Mouse (Mus musculus) adrenal gland, postnatal 36 days (tissue): ENCODE measurements around the gene Pla2g2c. TPM values are rescaled to one million over a fixed set of nuclear protein-coding genes. Genes with fewer than 3 reads are reported as not detected.

Experiments used
- DNase-seq, 2 experiments: peaks; one replicate each; pipeline ENCODE4 v3.0.0; 2021; ENCODE audit warnings: mixed read lengths in 1 of 2
- total RNA-seq, 2 experiments: library from RNA; stranded (reverse); gene quantifications; 2 replicates each; pipeline ENCODE4 v1.2.3; 2021

Gene Pla2g2c
- total RNA-seq, 2 experiments from 2014 or later: 0.20 to 0.43 TPM

DNA sequence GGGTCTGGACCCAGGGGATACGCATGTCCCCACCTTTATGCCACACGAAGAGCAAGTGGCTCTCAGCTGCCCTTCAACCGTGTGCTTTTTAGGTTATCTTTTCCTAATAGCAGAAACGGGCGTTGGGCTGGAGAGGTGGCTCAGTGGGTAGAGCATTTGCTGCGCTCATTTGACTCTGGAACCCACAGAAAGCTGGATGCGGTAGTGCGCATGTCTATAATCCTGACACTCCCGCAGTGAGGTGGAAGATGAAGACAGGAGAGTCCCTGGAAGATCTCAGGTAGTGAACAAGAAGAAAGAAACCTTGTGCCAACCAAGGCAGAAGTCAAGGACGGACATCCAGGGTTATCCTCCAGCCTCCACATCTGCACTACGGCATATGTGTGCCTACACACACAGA, 15.3 kb upstream of the Pla2g2c start:
- DNase-seq: no peak

DNA sequence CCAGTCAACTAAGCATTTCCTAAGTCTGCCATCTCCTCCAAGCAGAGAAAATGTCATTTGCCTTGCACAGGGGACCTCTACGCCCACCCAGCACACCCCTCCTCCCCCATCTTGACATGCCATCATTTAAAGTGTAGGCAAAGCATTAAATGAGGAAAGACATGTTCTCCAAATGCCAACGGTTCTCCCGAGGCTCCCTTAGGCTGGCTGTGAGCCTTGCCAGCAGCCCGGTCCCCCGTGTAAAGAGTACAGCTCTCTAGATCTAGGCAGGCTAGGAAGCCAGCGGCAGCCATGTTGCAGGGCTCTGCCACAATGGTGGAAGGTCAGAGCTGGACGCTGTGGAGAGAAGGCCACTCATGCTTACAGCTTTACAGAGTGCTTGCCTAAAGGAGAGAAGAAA, 14.6 kb upstream of the Pla2g2c start:
- no peak for DNase-seq

DNA sequence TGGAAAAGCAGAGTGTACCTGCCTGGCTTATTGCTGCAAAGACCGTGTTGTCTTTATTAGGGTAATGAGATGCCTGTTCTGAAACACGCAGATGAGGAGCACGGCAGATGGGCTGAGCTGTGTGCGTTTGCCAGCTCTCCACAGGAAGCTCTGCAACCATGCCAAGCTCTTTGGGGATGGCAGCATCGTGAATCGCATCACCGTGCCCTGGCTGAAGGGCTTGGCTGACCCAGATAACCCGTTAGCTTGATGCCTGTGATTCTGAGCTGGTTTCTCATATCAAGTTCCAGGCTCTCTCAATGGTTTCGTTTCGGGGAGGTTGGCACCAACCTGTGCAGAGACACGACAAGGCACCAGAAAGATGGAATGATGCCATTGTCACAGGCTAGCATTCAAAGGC, 14.0 kb upstream of the Pla2g2c start:
- no peak for DNase-seq

DNA sequence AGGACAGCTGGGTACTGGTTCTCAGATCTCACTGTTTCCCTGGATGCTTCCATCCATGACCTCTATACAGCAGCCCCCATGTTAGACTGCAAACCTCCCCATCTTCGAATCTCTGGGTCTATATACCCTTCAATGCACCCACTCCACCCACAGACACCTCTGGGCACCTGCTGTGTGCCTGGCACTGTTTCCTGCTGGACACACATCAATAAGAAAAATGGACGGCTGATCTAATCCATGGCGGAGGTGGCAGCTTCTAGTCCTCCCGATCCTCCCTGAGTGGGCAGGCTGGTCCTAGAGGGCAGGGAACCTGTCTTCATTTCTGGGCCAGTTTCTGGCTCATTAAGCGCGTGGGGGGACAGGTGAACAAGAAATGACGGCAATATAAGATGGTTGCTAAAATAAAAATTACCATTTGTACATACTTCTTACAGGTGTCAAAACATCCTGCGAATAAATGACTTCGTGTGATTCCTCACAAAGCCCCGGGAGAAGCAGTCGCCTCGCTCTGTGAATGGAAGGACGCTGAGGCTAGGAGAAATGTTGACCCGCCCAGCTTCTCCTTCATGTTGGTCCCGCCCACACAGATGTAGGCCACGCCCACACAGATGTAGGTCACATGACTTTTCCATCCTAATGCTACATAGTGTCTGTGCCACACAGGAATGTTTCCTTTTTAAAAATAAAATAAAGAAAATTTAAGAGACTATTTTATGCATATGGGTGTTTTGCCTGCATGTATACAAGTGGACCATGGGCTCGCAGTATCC, 13.4 kb upstream of the Pla2g2c start:
- no peak for DNase-seq

DNA sequence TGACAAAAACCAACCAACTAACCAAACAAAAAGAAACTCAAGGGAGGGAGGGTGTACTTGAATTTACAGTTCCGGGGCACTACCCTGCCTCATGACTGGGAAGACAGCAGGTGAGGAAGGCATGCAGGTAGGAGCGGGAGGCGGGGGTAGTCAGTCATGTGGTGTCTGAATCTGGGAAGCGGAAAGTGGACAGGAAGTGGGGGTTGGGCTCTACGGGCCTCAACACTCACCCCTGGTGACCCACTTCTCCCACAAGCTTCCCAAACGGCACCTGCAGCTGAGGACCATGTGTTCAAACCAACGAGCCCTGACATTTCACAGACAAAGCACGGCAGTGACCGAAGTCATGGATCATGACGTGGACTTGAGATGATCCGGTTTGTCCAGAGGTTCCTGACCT, 12.5 kb upstream of the Pla2g2c start:
- DNase-seq: no peak

DNA sequence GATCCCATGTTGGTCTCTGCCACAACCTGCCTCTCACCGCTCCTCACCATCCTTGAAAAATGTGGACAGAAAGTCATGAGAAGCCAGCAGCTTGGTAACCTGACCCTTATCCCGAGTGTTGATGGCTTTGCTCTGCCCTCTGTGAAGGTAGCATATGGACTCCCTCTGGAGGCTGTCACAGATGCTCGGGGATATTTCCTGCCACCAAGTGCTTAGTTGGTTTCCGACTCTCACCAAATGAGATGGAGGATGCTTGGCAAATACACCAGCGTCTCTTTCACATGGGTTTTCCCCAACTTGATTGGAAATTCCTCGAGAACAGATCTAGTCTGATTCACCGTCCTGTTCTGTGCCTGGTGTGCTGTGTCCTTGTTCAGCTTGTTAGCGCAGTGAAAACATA, 12.0 kb upstream of the Pla2g2c start:
- no peak for DNase-seq

DNA sequence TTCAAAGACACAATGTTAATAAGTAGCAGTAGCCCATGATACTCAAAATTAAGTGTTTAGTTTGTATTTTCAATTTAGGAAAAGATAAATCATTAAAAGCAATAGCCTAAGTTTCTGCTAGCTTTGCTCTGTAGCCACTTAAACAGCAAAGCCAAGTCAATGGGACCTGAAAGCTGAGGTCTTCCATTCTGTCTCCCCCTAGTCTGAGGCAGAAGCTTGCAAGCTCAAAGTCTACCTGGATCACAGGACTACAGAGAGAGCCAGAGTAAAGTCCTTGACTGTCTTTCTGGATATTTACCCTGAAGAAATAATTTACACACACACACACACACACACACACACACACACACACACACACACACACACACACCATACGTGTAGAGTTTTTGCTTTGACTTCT, 10.4 kb upstream of the Pla2g2c start:
- no peak for DNase-seq

DNA sequence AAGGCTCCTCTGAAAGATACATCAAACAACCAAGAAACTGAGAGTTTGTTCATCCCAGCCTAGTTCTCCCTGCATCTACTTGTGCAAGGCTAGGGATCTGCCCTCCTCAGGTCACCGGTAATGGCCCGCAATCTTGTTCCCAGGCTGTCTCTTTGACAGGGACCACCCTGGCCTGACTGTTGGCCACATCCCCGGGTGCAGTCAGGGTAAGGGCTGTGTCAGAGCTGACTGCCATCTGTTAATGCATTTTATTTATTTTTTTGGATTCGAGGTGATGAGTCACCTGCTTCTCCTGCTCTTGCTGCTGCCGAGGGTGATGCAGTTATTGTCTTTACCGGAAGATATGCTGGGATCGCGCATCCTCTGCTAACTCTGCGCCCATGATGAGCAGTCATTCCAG, 7.9 kb upstream of the Pla2g2c start:
- DNase-seq: no peak

DNA sequence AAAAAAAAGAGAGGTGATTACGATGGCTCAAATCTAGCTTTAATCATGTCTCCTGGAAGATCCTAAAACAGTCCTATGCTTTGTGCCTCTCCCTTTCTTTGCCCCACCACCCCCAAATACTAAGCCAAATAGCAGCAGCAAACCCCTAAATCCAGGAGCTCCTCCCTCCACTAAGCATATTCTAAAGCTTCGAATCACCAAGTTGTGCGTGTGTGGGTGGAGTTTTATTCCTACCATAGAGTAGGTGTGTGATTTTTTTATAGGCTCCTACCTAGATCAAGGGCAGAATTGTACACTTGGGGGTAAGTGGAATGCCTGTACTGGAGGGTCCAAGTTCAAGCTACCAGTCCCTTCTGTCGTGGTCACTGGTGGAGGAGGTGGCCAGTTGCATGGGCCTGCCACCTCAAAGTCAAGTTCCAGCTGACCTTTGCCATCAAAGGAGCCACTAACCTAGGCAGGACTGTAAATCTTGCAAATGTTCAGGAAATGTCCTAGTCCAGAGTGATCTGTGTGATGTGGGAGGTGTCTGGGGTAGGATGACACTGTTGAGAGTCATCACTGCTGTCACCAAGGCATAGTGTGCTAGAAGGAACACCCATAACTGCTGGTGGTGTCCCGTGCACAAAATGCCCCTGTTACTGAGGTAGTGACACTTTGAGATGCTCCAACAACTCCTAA, 5.9 kb upstream of the Pla2g2c start:
- DNase-seq: no peak

DNA sequence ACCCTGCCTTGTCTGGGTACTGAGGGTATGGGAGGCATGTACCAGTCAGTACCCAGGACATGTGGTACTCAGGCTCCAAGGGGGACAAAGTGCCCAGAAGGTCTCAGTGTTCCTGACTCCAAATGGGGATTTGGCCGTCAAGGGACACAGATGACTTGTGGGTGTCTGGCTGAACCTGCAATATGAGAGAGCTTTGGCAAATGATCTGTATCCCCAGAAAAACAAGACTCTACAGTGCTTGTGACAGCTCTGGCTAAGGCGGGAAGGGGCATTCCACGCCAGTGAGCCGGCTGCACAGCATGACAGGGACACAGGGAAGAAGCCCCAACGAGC, 5.4 kb upstream of the Pla2g2c start:
- DNase-seq: no peak

DNA sequence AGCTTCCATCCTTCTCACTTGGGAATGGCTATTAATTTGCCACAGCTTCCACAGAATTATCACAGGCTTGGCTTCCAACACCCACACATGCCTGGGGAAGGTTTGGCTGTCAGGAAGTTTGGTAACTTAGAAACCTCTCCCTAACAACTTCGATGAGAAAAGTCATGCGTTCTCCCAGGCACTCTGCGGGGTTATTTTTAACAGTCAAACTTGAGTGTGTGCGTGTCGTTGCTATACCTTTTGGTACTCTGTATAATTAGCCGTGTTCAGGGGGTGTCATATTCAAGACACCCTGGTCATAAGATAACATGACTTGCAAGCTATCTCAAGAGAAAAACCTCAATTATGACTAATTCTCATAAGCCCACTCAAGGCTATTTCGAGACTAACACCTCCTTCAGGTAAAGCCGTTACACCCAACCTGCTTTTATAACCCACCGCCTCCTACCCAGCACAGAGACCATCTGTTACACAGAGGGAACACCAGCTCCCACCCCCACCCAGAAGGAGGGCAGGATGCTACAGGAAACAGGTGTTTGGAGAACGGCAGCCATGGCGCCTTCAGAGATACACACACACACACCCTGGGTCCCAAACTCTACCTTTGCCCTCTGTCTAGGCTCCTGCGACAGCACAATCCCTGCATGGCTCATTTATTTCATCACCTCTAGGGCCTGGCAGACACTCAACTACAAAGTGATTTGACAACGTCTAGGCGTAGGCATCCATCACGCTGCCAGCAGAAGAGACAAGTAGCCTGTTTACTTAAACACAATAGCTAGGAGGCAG, 905 bp upstream of the Pla2g2c start:
- no peak for DNase-seq

DNA sequence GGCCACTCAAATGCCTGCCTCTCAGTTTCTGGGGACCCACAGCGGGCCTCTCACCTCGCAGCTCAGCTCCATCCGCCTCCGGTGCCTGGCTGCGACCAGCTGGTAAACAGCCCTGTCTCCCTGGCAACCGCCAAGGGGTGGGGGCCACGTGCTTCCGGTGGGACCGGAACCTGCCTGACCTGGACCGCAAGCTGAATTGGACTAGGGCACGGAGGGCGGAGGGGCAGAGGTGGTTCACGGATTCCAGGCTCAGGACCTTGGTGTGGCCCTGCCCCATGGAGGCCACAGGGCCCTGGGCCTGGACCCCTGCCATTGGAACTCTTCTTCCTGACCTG, 502 bp downstream of the Pla2g2c start:
- peak; percentile 80 to 86 for DNase-seq

DNA sequence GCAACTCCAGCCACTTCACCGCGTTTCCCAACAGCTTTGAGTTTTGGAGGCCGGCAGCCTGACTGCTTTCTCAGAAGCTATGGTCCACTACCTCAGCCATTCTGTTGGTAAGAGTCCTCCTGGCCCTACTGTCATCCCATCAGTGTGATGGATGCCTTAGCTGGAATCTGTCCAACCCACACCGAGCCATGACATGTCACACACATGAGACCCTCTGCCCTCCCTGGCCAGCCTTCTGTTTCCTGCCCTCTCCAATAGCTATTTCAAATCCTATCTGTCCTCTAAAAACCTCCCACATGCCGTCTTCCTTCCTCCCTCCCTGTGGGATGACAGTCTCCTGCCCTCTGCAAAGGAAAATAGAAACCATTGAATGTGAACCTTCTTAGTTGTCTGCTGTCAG, 1.2 kb downstream of the Pla2g2c start:
- peak; percentile 34 for DNase-seq

DNA sequence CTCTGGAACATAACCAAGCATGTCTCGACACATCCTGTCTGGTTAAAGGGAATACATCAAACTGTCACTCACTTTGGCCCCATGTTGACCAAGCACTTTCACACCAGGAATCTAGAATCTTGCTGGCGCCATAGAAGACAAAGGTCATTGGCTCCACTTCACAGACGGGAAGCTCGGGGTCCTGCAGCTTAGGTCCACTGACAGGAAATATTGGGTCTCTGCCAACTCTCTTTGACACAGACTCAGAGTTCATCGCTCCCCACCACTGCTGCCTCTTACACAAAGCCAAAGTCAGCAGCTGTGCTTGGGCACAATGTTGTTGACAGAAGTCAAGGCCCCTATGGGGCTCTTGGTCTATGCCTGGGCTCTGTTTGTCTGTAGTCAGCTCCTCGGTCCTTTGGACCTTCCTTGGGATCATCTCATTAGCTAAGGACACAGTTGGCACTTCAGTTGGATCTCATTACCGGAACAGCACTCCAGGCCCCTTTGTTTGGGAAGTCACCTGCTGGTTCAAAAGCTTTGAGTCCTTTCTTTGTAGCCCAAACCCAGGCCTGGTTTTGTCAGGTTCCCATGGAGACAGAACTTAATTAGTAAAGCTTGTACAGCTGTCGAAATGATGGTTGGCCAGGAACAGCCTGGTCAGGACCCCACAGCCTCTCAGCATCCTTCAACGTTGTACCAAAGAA, 4.6 kb downstream of the Pla2g2c start:
- DNase-seq: peak in 1 of 2 experiments; percentile 28

DNA sequence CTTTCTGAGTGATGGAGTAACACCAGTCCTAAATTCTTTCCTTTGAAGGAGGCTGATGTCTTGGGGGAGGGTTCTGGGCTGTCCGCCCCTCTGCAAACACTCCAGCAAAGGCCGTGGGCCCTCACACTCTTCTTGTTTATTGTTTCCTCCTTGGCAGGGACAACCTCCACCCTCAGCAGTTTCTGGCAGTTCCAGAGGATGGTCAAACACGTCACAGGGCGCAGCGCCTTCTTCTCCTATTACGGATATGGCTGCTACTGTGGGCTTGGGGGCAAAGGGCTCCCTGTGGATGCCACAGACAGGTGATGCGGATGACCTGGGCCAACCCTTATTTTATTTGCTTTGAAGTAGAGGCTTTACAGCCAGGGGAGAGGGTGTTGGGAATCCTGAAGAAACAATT, 9.5 kb downstream of the Pla2g2c start:
- DNase-seq: no peak

DNA sequence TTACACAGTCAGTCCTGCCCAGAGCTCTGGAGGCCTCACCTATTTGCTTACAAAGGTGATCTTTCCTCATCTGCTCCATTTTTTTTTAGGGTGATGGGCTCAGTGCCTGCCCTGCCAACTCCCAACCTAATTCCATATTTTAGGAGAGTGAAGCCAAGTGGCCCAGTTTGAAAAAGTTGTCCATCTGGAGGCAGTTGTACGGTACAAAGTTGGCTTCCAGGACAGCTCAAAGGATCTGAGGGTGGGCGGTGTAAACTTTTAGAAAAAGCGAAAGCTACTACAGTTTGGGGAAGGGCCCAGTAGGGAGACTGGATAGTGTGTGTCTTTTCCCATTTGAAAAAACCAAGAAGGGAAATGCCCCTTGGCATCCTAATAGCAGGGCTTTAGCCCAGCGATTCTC, 10.3 kb downstream of the Pla2g2c start:
- DNase-seq: no peak

DNA sequence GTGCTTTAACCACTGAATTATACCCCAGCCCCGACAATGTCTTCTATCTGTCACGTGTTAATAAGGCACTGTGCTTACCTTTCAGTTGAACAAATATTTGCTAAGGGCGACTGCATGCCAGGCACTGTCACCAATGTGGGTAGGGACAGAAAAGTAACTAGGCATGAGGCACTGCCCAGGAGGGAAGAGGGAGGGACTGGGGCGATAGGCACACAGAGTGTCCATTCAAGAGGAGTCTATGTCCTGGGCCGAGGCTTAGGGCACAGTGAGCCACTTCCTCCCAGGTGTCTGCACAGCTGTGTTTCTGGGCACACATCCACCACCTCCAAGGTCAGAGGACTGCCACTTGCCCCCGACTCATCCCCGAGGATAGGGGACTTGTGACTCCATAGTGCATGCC, 12.4 kb downstream of the Pla2g2c start, which contains the start of gene Ubxn10:
Gene Ubxn10, minus strand, starts transcription at position 137 of the 400 bp plus-strand sequence.
- no peak for DNase-seq

DNA sequence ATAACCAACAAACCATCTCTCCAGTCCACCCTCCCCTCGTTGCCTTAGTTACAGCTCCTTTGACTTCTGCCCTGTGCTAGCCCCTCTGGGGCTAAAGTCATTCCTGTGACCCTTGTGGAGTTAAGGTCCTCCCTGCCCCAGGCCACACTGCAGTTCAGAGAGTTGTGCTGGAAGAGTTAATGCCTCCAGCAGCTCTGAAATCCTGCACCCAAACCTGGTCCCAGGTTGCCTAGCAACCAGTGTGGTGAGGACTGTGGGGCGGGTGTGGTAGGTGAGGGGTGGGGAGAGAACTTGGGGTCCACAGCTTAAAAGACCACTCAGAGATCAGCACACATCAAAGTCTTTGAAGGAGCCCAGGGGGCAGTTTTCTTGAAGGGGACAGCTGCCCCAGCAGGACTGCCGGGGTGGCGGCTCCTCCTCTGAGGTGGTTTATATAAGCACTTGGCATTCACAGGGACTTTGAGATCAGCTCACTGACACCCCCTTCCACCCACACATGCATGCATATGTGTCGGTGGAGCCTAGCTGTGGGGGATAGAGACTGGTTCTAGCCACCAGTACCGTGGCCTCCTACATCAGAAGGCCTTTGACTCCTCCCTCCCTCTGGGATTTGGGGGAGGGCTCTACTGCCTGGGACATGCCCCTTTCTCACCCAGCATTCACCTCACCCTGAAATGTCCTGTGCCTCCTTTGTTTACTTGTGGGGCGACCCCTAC, 14.7 kb downstream of the Pla2g2c start:
- DNase-seq: no peak

DNA sequence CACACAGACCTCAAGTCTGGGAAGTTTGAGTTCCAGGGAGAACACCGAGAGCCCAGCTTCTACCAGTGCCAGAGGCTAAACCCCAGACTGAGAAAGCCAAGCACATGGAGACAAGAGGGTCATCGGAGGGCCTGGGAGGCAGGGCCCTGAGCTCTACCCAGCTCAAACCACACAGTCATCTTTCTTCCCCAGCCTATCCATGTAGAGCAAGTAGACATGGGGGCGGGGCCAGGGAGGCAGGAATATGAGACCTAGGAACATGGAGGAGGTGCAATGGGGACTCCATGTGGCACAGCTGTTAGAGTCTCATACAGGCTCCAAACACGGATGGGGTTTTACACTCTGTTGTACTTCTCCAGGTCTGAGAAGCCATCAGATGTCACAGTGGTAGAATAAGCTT, 21.3 kb downstream of the Pla2g2c start:
- DNase-seq: peak in 1 of 2 experiments; percentile 42

DNA sequence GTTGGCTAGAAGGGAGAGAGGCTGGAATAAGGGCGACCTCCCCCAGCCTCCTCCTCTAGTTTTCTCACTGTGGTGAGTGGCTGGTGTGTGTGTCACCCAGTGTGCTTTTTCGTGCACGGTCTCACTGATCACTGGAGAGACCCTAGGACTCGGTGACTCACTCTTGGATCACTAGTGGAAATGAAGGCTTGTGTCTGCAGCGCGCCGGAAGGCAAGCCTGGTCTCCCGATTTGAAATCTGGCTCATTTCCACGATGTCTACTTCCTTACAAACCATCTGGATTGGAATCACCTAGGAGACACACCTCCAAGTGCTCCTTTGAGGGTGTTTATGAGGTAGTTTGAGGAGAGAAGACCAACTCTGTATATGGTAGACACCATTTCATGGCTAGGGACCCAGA, 22.3 kb downstream of the Pla2g2c start:
- DNase-seq: no peak

DNA sequence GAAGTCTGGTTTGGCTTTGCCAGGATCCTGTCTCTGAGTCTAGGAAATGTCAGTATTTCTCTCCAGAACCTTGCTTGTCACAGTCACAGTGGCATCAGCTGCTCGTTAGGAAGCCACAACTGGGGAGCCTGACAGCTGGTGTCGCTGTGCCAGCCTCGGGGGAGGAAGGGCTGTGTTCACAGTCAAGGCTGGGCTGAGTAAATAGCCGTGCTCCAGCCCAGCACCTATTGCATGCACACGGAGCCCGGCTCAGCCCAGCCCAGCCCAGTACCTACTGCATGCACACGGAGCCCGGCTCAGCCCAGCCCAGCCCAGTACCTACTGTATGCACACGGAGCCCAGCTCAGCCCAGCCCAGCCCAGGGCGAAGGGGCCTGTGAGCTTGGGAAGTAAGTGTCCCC, 23.3 kb downstream of the Pla2g2c start:
- DNase-seq: peak; percentile 44 to 49
